Mouse (Mus musculus): ENCODE data around the gene Spag9. TPM values are rescaled to one million over a fixed set of nuclear protein-coding genes. Genes with fewer than 3 reads are reported as not detected.
"Not testable (repeated sequence)": the region's sequence is repeated elsewhere in the genome, so short reads cannot be mapped to it uniquely, and the experiment has no call there.

Spag9 gene
- total RNA-seq, 2 experiments from 2014 or later: 50.7 to 69.1 TPM

DNA sequence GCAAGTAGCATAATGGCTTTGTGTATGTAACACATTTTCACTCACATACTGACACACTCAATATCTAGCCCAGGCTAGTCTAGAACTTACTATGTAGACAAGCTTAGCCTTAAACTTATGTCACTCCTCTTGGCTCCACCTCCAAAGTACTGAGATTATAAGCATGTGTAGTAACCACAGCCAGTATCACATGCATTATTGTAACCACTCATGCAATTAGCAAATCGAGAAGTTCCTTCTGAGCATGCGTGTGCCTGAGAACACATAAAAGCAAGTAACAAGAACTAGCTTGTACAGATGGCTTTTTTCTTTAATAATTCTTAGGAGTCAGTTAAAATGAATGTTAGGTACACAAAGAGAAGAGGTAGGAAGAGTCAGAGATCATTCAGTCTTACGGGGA lies 11.3 kb upstream of the Spag9 start:
- ATAC-seq (replicated peaks; ENCODE audit: low FRiP score, poor library complexity, severe bottlenecking): no peak

DNA sequence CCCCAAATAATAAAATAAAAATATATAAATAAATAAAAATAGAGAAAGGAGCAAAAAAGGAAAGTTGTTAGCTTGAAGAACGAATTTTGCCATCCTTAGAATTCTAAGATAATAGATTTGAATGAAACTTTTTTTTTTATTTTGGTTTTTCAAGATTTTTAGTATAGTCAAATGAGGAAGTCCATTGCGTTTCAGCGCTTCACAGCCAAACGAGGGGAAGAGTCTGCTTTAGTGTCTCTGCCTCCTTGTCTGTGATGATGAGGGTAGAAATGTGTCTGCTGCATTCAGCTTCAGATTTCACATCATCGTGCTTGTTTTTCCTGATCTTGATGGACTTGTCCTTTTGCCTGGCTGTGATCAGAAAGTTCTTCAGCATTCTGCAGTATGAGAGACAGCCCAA lies 10.6 kb upstream of the Spag9 start:
- ATAC-seq (replicated peaks; ENCODE audit: low FRiP score, poor library complexity, severe bottlenecking): no peak

DNA sequence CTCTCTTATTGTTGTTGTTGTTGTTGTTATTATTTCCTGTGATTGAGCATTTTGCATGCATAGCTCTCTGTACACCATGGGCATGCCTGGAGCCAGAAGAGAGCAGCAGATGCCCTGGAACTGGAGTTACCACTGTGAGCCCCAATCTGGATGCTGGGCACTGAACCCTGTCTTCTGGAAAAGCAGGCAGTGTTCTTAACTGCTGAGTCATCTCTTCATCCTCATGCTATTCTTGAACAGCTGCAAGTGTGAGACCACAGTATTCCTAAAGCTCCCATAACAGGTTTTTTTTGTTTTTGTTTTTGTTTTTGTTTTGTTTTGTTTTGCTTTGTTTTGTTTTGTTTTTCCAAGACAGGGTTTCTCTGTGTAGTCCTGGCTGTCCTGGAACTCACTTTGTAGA lies 9.6 kb upstream of the Spag9 start:
- 0 out of 2 replicates have a peak, but pooled peaks have one; percentile 58 for ATAC-seq (replicated peaks; ENCODE audit: low FRiP score, poor library complexity, severe bottlenecking)

DNA sequence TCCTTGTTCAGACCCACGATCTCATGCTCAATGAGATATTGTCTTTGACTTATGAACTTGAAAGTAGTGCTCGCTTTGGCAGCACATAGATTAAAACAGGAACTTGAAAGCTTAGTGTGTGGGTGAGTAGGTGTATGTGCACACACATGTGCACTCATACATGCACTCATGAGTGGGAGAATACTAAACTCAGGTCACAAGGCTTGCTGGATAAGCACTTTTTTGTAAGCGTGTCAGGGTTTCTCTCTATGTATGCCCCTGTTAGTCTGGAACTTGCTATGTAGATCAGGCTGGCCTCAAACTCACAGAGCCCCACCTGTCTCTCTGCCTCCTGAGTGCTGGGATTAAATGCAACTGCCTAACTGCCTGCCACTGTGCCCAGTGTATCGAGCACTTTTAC lies 8.9 kb upstream of the Spag9 start:
- no peak for ATAC-seq (replicated peaks; ENCODE audit: low FRiP score, poor library complexity, severe bottlenecking)

DNA sequence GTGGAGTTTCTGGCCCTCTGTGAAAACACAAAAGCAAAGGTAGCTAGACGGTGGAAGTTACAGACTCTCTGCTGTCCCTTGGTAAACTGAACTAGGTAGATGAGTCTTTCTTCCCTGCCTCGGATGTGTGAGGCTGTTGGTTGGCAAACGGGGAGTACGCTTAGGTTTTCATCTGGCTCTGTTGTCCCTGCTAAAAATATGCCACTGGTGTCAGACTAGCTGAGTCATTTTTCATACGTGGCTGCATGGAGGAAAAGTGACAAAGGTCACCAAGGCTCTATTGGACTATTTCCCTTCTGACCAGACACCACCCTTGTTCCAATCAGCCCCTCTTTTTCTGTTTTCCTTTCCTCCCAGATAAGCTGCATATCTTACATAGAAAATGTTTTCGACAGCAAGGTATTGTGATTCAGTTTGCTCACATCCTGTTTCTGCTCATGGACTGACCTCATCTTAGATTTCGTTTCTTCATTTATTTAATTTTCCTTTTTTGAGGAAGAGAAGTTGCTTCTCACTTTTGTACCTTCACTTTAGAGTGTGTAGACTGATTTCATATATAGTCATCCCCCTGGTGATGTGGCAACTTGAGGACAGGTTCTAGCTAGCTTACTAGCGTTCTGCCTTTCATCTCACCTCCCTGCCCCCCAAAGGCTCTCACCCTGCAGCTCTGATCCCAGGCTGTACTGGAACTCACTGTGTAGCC lies 8.1 kb upstream of the Spag9 start:
- no peak for ATAC-seq (replicated peaks; ENCODE audit: low FRiP score, poor library complexity, severe bottlenecking)

DNA sequence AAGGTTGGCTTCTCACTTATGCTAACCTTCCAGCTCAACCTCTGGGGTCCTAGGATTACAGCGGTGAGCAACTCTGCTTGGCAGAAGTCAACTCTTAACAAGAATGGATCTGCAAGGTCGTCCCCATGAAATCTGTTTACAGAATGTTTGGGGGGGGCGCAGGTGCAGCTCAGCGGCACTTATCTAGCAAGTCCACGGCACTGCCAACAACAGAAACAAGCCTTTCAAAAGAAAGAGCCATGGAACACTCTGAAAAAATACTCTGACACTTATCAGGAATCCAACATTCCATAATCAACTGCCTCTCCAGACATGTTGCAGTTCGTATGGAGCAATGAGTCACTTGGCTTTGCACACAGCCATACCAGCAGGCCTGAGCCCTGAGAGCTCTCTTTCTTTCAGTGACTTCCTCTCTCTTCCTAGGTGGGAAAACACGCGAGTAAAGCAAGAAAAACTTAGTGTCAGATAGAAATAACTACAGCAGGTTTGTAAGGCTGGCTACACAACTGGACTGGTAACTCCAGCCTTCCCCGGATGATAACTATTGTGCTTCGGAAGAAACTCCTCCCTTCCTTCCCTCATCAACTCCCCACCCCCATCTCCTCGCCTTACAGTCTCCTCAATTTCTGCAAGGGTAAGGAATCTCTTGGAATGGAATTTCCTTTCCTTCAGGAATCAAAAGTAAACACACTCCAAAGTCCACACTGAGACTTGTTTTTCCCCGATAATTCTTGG lies 7.4 kb upstream of the Spag9 start:
- ATAC-seq (replicated peaks; ENCODE audit: low FRiP score, poor library complexity, severe bottlenecking): no peak

DNA sequence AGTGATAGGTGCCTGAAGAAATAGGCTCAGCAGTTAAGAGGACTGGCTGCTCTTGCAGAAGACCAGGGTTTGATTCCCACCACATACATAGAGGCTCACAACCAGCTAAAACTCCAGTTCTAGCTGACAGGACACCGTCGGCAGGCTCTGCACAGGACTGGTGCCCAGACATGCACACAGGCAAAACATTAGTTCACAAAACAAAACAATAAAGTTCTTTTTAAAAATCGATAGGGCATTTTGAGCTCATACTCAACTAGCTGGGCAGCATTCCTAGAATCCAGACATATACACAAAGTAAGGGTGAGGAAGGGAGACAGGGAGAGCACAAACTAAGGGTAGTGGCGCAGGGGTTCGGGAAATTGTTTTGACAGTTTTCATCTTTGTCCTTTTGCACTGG lies 1.4 kb upstream of the Spag9 start:
- no peak for ATAC-seq (replicated peaks; ENCODE audit: low FRiP score, poor library complexity, severe bottlenecking)

DNA sequence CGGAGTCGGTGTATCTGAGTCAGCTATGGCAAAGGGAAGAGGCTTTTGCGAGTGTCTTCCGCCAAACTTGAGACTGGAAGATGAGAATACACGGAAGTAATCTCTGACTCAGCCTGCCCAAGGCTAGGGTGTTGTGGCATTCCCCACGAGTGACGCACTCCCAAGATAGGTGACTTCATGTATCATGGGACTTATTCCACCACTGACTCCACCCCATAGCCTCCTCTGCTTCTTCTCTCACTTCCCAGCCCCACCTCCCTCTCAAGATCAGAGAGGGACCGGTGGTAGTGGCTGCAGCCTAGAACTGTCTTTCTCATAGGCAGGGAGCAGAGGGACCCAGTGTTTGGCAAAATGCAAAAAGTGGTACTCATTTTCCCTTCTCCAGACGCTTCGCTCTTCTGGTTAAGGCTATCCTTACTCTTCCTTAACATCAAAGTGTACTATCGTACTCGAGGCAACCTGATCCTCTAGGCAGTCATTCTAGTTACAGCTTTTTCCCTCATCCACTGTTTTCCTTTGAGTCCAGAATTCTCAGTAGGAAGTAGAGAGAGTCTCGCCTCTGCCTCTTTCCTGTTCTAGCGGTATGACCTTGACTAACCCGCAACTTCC lies 676 bp upstream of the Spag9 start:
- ATAC-seq (replicated peaks; ENCODE audit: low FRiP score, poor library complexity, severe bottlenecking): peak; percentile 86

DNA sequence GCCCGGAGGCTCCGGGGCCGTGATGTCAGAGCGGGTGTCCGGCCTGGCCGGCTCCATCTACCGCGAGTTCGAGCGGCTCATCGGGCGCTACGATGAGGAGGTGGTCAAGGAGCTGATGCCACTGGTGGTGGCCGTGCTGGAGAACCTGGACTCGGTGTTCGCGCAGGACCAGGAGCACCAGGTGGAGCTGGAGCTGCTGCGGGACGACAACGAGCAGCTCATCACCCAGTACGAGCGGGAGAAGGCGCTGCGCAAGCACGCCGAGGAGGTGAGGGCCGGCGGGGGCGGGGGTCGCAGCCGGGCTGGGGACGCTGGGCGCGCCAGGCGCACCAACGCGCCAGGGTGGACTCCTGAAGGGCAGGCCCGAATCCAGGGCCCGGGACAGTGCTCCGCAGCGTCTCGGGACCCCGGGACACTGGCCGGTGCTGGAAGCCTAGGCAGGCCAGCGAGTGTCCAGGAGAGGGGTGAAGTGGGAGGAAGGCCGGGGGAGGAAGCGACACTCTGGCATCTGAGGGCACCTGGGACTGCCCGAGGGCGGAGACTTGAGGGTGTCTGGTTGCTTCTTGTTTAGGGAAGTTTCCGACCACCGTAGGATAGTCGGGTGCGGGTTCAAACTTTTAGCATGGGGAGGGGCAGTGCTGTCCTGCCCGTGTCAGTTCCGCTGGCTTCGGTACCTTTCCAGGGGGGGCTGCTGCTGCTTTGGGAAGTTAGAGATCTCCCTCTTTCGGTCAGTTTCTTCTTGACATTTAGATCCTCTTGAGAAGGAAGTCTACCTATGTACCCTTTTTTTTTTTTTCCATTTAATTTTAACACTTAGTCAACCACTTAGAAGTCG lies 632 bp downstream of the Spag9 start:
- ATAC-seq (replicated peaks; ENCODE audit: low FRiP score, poor library complexity, severe bottlenecking): peak; percentile 17

DNA sequence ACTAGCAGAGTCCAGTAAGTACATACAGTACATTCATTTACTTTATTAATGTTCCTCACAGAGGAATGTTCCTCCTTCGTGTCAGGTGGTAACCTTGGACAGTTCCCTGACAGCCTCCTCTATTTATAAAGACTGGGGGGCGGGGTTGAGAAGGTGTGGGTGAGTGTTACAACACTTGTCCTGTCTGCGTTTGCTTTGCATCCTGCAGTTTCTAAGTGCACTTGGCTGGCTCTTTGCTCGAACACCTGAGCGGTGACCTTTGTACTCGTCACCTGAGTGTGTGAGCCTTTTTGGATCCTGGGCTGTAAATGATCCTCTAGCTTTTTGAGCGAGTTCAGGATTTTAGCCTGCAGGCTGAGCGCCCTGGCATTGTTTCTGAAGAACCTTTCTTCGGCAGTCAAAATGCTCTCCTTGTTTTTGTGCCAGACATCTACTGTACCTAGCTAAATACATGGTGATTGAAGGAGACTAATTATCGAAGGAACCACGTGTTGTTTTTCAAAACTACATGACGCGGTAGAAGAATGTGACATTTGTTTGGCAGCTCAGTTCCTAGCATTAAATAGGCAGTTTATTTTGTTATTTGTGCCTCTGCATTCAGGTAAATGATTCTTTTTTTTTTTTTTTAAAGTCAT lies 1.4 kb downstream of the Spag9 start:
- 0 out of 2 replicates have a peak, but pooled peaks have one; percentile 14 for ATAC-seq (replicated peaks; ENCODE audit: low FRiP score, poor library complexity, severe bottlenecking)

DNA sequence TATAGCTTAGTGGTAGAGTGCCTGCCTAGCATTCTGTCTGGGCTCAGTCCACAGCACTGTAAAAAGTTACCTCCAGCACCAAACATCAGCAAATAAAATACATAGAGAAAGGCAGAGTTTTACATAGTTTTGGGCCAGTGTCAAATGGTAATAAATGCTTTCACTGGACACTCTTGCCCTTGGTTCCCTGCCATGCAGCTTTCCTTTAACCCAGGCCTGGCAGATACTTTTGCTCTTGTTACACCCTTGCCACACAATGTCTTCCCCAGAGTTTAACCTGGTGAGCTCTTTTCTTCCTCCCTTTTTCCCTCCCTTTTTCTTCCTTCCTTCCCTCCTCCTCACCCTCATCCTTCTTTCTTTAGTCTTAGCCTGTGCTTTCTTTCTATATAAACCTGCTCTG lies 3.4 kb downstream of the Spag9 start:
- no peak for ATAC-seq (replicated peaks; ENCODE audit: low FRiP score, poor library complexity, severe bottlenecking)

DNA sequence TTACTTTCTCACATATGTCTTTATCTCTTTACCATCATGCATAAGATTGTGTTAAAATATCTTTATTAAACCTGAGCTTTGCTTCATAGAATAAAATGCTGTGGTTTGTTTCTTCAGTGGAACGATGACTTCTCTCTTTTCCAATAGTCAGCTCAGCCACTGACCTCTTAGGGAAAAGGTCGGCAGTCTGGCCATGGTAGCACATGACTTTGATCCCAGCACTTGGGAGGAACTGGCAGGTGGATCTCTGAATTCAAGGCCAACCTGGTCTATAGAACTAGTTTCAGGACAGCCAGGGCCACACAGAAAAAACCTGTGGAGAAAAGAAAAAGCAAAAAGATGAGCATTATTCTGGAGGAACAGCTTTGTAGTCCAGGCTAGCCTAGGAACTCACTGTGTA lies 7.5 kb downstream of the Spag9 start:
- no peak for ATAC-seq (replicated peaks; ENCODE audit: low FRiP score, poor library complexity, severe bottlenecking)

DNA sequence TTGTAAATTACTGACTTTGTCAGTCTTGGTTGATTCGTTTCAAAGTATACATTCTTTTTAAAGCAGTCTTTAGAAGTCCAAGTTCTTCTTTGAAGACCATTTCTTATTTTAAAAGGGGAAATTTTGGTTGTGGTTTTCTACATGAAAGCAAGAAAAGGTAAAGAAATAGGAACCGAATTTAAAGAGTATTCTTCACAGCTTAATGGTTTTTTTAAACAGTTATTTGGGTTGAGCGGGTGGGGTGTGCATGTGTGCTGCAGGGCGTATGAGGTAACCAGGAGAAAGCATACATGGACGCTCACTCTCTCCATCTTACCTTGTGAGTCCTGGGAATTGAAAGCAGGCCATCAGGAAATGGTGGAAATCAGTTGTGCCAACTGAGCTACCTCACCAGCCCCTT lies 23.2 kb downstream of the Spag9 start:
- ATAC-seq (replicated peaks; ENCODE audit: low FRiP score, poor library complexity, severe bottlenecking): no peak

DNA sequence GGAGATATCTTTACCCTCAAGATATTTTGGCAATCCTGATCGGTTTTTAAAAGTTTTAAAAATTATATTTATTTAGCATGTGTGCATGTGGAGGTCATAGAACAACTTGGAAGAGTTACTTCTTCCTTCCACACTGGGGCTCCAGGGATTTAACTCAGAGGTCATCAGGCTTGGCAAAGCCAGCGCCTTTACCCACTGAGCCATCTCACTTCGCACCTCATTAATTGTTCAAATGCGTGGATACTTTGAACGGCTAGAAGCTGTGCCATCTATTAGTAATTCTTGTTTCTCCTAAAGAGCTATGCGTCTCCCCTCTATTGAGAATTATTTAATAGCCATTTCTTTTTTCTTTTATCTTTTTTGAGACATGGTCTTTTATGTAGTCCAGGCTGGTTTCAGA lies 24.5 kb downstream of the Spag9 start:
- no peak for ATAC-seq (replicated peaks; ENCODE audit: low FRiP score, poor library complexity, severe bottlenecking)

DNA sequence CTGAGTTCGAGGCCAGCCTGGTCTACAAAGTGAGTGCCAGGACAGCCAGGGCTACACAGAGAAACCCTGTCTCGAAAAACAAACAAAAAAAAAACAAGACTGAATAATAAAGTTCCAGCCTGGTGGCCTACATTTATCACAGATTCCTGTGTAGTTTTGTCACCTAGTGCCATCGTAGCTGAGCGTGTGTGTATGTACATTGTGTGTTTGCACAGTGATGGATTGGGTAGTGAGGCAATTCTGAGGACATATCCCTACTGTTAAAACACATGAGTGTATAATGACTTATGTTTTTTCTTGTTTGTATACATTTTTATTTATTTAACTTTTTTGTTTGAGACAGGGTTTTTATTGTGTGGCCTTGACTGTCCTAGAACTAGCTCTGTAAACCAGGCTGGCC lies 30.4 kb downstream of the Spag9 start:
- ATAC-seq (replicated peaks; ENCODE audit: low FRiP score, poor library complexity, severe bottlenecking): no peak

DNA sequence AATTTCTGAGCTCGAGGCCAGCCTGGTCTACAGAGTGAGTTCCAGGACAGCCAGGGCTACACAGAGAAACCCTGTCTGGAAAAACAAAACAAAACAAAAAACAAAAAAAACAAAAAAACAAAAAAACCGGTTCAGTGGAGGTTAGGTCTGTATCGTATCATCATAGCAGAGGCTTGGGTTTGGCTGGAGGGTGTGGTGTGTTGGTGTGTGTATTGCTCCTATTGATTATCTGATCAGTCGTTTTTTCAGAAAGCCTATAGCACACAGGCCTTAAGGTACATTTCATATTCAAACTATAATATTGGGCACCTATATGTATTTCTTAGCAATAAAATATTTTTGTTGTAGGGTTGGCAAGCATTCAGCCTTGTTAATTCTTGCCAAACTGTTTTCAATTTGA lies 36.2 kb downstream of the Spag9 start:
- no peak for ATAC-seq (replicated peaks; ENCODE audit: low FRiP score, poor library complexity, severe bottlenecking)

DNA sequence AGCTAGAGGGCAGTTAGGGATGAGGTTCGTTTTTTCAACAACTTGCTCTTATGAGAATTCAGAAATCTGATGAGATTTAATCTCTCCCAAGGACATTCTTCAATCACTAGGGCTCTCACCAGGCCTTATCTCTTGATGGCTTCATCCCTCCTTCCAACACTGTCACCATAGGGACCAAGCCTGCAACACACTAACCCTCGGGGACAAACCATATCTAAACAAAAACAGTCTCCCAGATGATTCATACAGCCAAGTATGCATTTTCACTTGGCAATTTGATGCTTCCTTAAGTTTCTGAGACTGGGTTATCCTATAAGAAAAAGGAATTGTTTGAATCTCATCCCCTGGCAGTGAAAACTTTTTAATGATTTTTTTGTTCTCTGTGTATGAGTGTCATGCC lies 37.1 kb downstream of the Spag9 start:
- no peak for ATAC-seq (replicated peaks; ENCODE audit: low FRiP score, poor library complexity, severe bottlenecking)

DNA sequence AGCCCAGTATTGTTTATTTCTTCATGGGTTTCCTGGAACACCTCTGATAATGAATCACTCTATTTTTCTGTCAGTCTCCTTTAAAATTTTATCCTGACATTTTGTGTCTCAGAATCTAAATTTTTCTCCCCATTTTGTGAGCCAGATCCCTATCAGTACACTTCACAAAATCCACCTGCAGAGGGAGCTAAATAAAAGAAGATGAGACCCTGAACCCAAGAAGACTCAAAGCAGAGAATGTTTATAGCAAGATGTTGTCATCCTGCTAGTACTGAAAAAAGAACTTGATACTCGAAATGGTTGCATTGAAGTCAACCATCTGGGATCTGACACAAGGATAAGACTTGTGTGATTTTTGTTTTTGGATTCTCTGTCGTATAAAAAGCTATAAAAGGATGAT lies 40.1 kb downstream of the Spag9 start:
- no peak for ATAC-seq (replicated peaks; ENCODE audit: low FRiP score, poor library complexity, severe bottlenecking)

DNA sequence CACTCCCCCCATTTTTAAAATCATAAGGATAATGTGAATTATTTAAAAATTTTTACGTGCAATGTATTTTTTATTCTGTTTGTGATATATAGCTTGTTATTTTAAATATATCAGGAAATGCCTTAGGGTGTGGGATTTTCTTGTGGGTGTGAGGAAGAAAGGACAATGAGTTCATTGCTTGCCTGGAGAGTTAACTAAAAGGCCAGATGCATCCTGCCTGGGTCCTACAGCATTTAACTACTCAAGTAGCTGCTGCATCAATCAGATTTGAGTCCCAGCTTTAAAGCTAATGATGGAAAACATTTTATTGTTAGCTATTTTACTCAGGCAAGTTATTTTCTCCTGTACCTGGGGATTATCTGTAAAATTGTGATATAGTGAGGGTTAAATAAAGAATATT lies 45.6 kb downstream of the Spag9 start:
- ATAC-seq (replicated peaks; ENCODE audit: low FRiP score, poor library complexity, severe bottlenecking): no peak

DNA sequence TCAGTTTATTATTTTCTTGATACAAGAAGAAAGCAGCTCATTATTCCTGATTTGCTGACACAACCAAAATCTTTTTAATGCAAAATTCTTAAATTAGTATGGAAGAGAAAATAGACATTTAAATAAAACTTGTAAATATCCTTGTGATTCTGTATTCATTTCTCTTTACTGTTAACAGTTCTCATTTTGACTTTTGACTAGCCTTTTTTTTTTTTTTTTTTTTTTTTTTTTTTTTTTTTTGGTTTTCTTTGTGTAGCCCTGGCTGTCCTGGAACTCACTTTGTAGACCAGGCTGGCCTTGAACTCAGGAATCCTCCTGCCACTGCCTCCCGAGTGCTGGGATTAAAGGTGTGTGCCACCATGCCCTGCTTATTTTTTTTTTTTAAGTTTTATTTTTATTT lies 46.4 kb downstream of the Spag9 start:
- ATAC-seq (replicated peaks; ENCODE audit: low FRiP score, poor library complexity, severe bottlenecking): not testable (repeated sequence)

All from erythroid progenitor cell, adult 5-6 weeks (primary cell).